Mouse (Mus musculus) erythroblast, embryonic 14.5 days (primary cell): ENCODE measurements around the gene Scand1. TPM values are rescaled to one million over a fixed set of nuclear protein-coding genes. Genes with fewer than 3 reads are reported as not detected.

Source experiments
- H3K27me3 ChIP-seq: 2 replicates; pipeline ENCODE4 v1.6.1; 2012; ENCODE audit warnings: inconsistent platforms; ENCODE audit not compliant: control insufficient read depth
- H3K36me3 ChIP-seq: 2 replicates; pipeline ENCODE4 v1.6.1; 2012; ENCODE audit warnings: mild to moderate bottlenecking, inconsistent platforms; ENCODE audit not compliant: control insufficient read depth
- H3K4me1 ChIP-seq: 2 replicates; pipeline ENCODE4 v1.6.1; 2012; ENCODE audit warnings: inconsistent platforms; ENCODE audit not compliant: control insufficient read depth
- H3K4me3 ChIP-seq: replicated peaks from 2 replicates; pipeline ENCODE3; 2012; ENCODE audit warnings: moderate library complexity, mild to moderate bottlenecking, inconsistent platforms
- H3K9me3 ChIP-seq: 2 replicates; pipeline ENCODE4 v1.6.1; 2012; ENCODE audit warnings: low read length, inconsistent platforms, mixed read lengths; ENCODE audit not compliant: control insufficient read depth
- GATA1 ChIP-seq: IDR thresholded peaks from 2 replicates; pipeline ENCODE4 v1.6.1; 2012; ENCODE audit warnings: low read length, inconsistent platforms, mixed read lengths
- TAL1 ChIP-seq: IDR thresholded peaks from 3 replicates; pipeline ENCODE4 v1.6.1; 2012; ENCODE audit warnings: low read length, inconsistent platforms, mixed read lengths
- polyA plus RNA-seq: library from polyadenylated mRNA; stranded (reverse); fragments of >175 nt; gene quantifications from 2 replicates; pipeline ENCODE4 v1.2.3, GENCODE M21; 2012

The Scand1 gene
- polyA plus RNA-seq, 1 experiment, result 101 TPM

DNA sequence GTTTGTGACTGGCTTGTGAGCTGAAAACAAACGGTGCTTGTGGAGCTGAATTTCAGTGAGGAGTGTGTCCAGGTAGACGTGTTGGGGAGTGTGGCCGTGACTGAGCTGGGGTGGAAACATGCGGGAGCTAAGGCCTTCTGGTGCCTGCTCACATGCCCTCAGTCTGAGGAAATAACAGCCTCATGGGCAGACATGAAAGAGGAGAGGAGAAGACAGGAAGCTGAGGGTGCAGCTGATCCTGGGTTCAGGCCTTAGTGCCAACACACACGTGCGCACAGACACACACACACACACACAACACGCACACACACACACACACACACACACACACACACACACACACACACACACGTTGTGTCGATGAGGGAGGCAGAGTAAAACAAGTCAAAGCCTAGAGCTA is 44.9 kb downstream of the Scand1 start:
- no peaks in the 10 kb centered on the region for H3K4me1 ChIP-seq

GRCm38 (mm10) chr2:156263204-156263893 is 49.2 kb downstream of the Scand1 start:
- Histone ChIP-seq H3K9me3 (no peaks in the 10 kb centered on the region), H3K4me1 (no peaks in the 10 kb centered on the region), H3K36me3 (peaks cover 51% of the 10 kb centered on the region), H3K27me3 (no peaks in the 10 kb centered on the region), H3K4me3 (no peak overlapping the region)
- no peak for TF ChIP-seq GATA1
- no peak for TF ChIP-seq TAL1

More for the DNA sequence above, 44.9 kb downstream of the Scand1 start:
- H3K9me3 ChIP-seq, result no peaks in the 10 kb centered on the region
- no peak overlapping the region for H3K4me3 ChIP-seq
- H3K27me3 ChIP-seq, result no peaks in the 10 kb centered on the region
- TF ChIP-seq GATA1 (no peak), TAL1 (no peak)
- H3K36me3 ChIP-seq, result peaks cover 41% of the 10 kb centered on the region

Other genes starting within 250 kb of the Scand1 start
- 0.08 and 0.09 TPM in 2 replicates for gene Spag4, start 247.5 kb downstream of the Scand1 start, polyA plus RNA-seq
- 1.1 and 2.0 TPM in 2 replicates for gene Cpne1, start 200.7 kb downstream of the Scand1 start, polyA plus RNA-seq
- 0.28 and 0.31 TPM in 2 replicates for gene Rbm12, start 200.7 kb downstream of the Scand1 start, polyA plus RNA-seq
- gene Gm28036, start 185.6 kb downstream of the Scand1 start, polyA plus RNA-seq, result 0.01 TPM in 1 of 2 replicates, not detected in the other
- 41.6 and 50.1 TPM in 2 replicates for gene Romo1, start 168.7 kb downstream of the Scand1 start, polyA plus RNA-seq
- gene Nfs1, start 168.5 kb downstream of the Scand1 start, polyA plus RNA-seq, result 3.2 and 3.4 TPM in 2 replicates
- gene Rbm39, start 132.5 kb downstream of the Scand1 start, polyA plus RNA-seq, result 37.5 TPM in 2 replicates
- gene Phf20, start 116.2 kb downstream of the Scand1 start, polyA plus RNA-seq, result 1.2 and 1.5 TPM in 2 replicates
- not detected in 2 replicates for gene Cnbd2, start 405 bp downstream of the Scand1 start, polyA plus RNA-seq
- 0.31 and 0.39 TPM in 2 replicates for gene Epb41l1, start 108.2 kb upstream of the Scand1 start, polyA plus RNA-seq
- gene Aar2, start 234.9 kb upstream of the Scand1 start, polyA plus RNA-seq, result 0.68 and 1.2 TPM in 2 replicates